Mouse (Mus musculus) MEL (cell line): ENCODE measurements around the gene Arl15.

Experiments
- CTCF ChIP-seq, 3 experiments: IDR thresholded peaks in 2 of 3; conservative IDR thresholded peaks in 1 of 3; 2 replicates each; pipeline ENCODE4 v1.5.1; 2011 to 2012; ENCODE audit warnings: low read length in 3 of 3, low read depth in 2 of 3, mild to moderate bottlenecking in 2 of 3, improper control_type of control experiment in 1 of 3, inconsistent platforms in 1 of 3, mixed read lengths in 1 of 3, moderate library complexity in 1 of 3; ENCODE audit not compliant: control insufficient read depth in 1 of 3, insufficient read depth in 1 of 3, poor library complexity in 1 of 3, severe bottlenecking in 1 of 3
- MEF2A ChIP-seq: IDR thresholded peaks from 2 replicates; pipeline ENCODE4 v1.6.1; 2014; ENCODE audit warnings: low read depth, mild to moderate bottlenecking, inconsistent platforms, low read length, improper control_type of control experiment; ENCODE audit not compliant: poor library complexity, insufficient replicate concordance, severe bottlenecking; ENCODE audit errors: extremely low read depth
- MYC ChIP-seq: IDR thresholded peaks from 2 replicates; pipeline ENCODE4 v1.6.1; 2011; ENCODE audit warnings: low read depth, mild to moderate bottlenecking, low read length, improper control_type of control experiment, moderate library complexity
- POLR2AphosphoS5 ChIP-seq: IDR thresholded peaks from 2 replicates; pipeline ENCODE4 v1.6.1; 2012; ENCODE audit warnings: low read depth, borderline replicate concordance, mild to moderate bottlenecking, inconsistent platforms, low read length, moderate library complexity, mixed read lengths
- TCF12 ChIP-seq: IDR thresholded peaks from 2 replicates; pipeline ENCODE4 v1.6.1; 2014; ENCODE audit warnings: low read depth, mild to moderate bottlenecking, inconsistent platforms, low read length, improper control_type of control experiment, moderate library complexity

DNA sequence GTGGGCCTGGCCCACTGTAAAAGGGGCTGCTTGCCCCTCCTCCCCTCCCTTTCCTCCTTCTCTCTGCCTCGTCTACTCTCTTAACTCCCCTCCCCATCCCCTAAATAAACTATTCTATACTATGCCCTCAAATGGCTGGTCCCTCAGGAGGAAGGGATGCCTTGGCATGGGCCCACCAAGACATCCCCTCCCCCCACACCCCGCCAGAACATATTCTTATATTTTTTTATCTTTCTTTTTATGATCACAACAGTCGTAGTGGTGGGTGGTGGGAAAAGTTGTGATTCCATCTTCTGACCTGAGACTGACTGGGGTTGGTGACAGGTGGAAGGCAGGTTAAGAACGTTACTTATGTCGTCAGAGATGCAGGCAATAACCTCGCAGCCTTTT lies 22.1 kb downstream of the Arl15 start:
- TF ChIP-seq MEF2A (no peak), POLR2AphosphoS5 (no peak), MYC (no peak), TCF12 (no peak), CTCF (IDR thresholded peaks at IDR 0.05 in 2 of 3, conservative IDR thresholded peaks at IDR 0.05 in 1 of 3; ENCODE audit: control insufficient read depth in 1 of 3, insufficient read depth in 1 of 3, low read depth in 2 of 3, low read length in 3 of 3, poor library complexity in 1 of 3, severe bottlenecking in 1 of 3) (no peak)
